Mouse (Mus musculus) gonadal fat pad, adult 2 months (tissue): ENCODE measurements around the gene Taf1c. TPM values are rescaled to one million over a fixed set of nuclear protein-coding genes. Genes with fewer than 3 reads are reported as not detected.

Experiments
- DNase-seq: peaks from one replicate; pipeline ENCODE4 v3.0.0-alpha.2; 2012; ENCODE audit warnings: low read depth
- polyA plus RNA-seq: library from polyadenylated mRNA; depleted of rRNA; stranded (reverse); fragments of >200 nt; gene quantifications from 2 replicates; pipeline ENCODE4 v1.2.3, GENCODE M21; 2012; rRNA removed

Gene Taf1c
- 13.6 and 17.8 TPM in 2 replicates for polyA plus RNA-seq

- DNase-seq, result no peak
Observed at GRCm38 (mm10) chr8:119604996-119605395, at the start of gene Taf1c. Gene Taf1c (minus strand): TSS chr8:119605222.

GRCm38 (mm10) chr8:119651324-119651723 is 46.3 kb upstream of the Taf1c start:
- no peak for DNase-seq

- DNase-seq, result no peak
Observed at GRCm38 (mm10) chr8:119646846-119647245, 41.8 kb upstream of the Taf1c start.

GRCm38 (mm10) chr8:119646197-119646596 is 41.2 kb upstream of the Taf1c start:
- DNase-seq, result no peak

- DNase-seq, result no peak
Observed at GRCm38 (mm10) chr8:119644981-119645597, 40.1 kb upstream of the Taf1c start.

- no peak for DNase-seq
Observed at GRCm38 (mm10) chr8:119644429-119644960, 39.5 kb upstream of the Taf1c start.

- no peak for DNase-seq
Observed at GRCm38 (mm10) chr8:119642960-119643359, 37.9 kb upstream of the Taf1c start.

- no peak for DNase-seq
Observed at GRCm38 (mm10) chr8:119641058-119641457, 36.0 kb upstream of the Taf1c start.

- DNase-seq, result no peak
Observed at GRCm38 (mm10) chr8:119639798-119640197, 34.8 kb upstream of the Taf1c start.

- DNase-seq, result peak; percentile 46
Observed at GRCm38 (mm10) chr8:119638261-119638660, 33.2 kb upstream of the Taf1c start.

GRCm38 (mm10) chr8:119637381-119637780 is 32.4 kb upstream of the Taf1c start:
- DNase-seq, result peak; percentile 68

- no peak for DNase-seq
Observed at GRCm38 (mm10) chr8:119636766-119637165, 31.7 kb upstream of the Taf1c start.

- DNase-seq, result no peak
Observed at GRCm38 (mm10) chr8:119635958-119636357, 30.9 kb upstream of the Taf1c start.

GRCm38 (mm10) chr8:119635378-119635777 is 30.4 kb upstream of the Taf1c start, which contains the start of gene Kcng4:
Gene Kcng4 (minus strand): TSS chr8:119635680.
- no peak for DNase-seq

- DNase-seq, result no peak
Observed at GRCm38 (mm10) chr8:119634616-119635336, 29.8 kb upstream of the Taf1c start.

GRCm38 (mm10) chr8:119632909-119633308 is 27.9 kb upstream of the Taf1c start:
- no peak for DNase-seq

- DNase-seq, result no peak
Observed at GRCm38 (mm10) chr8:119632246-119632645, 27.2 kb upstream of the Taf1c start.

GRCm38 (mm10) chr8:119630841-119631240 is 25.8 kb upstream of the Taf1c start:
- DNase-seq, result no peak

GRCm38 (mm10) chr8:119627613-119628359 is 22.8 kb upstream of the Taf1c start:
- no peak for DNase-seq

- DNase-seq, result no peak
Observed at GRCm38 (mm10) chr8:119627199-119627598, 22.2 kb upstream of the Taf1c start.

GRCm38 (mm10) chr8:119625788-119626187 is 20.8 kb upstream of the Taf1c start:
- DNase-seq, result no peak

- no peak for DNase-seq
Observed at GRCm38 (mm10) chr8:119624916-119625315, 19.9 kb upstream of the Taf1c start.
